Mouse (Mus musculus) forebrain, postnatal 0 days (tissue): ENCODE results near the gene Cdx2. TPM values are rescaled to one million over a fixed set of nuclear protein-coding genes. Genes with fewer than 3 reads are reported as not detected.

ENCODE experiments used
- ATAC-seq: fragments of 200-750 bp; cut with Nextera tagmentation; 2 replicates; pipeline ENCODE4 v1.8.0; 2017; ENCODE audit warnings: mild to moderate bottlenecking, moderate library complexity
- DNase-seq: peaks from one replicate; pipeline ENCODE4 v3.0.0-alpha.2; 2015
- H3K27ac ChIP-seq: fragments of 300-500 bp; sonication (generic); 2 replicates; pipeline ENCODE4 v1.5.1; 2014; ENCODE audit warnings: low read depth, mild to moderate bottlenecking, antibody characterized with exemption, low read length, moderate library complexity, mixed read lengths
- H3K27me3 ChIP-seq: fragments of 300-500 bp; sonication (generic); 2 replicates; pipeline ENCODE4 v1.6.1; 2014; ENCODE audit warnings: mild to moderate bottlenecking, low read length, mixed read lengths; ENCODE audit not compliant: insufficient read depth
- H3K36me3 ChIP-seq: fragments of 300-500 bp; sonication (generic); 2 replicates; pipeline ENCODE4 v1.6.1; 2014; ENCODE audit warnings: mild to moderate bottlenecking, moderate library complexity; ENCODE audit not compliant: insufficient read depth
- H3K4me1 ChIP-seq: fragments of 300-500 bp; sonication (generic); 2 replicates; pipeline ENCODE4 v1.6.1; 2014; ENCODE audit warnings: antibody characterized with exemption; ENCODE audit not compliant: insufficient read depth
- H3K4me2 ChIP-seq: fragments of 300-500 bp; sonication (generic); 2 replicates; pipeline ENCODE4 v1.6.1; 2014; ENCODE audit warnings: low read depth, mild to moderate bottlenecking, moderate library complexity
- H3K4me3 ChIP-seq: fragments of 300-500 bp; sonication (generic); 2 replicates; pipeline ENCODE4 v1.5.1; 2014; ENCODE audit warnings: low read depth, low read length, mixed read lengths
- H3K9ac ChIP-seq: fragments of 300-500 bp; sonication (generic); 2 replicates; pipeline ENCODE4 v1.6.1; 2014; ENCODE audit warnings: mild to moderate bottlenecking
- H3K9me3 ChIP-seq: fragments of 300-500 bp; sonication (generic); 2 replicates; pipeline ENCODE4 v1.6.1; 2016; ENCODE audit warnings: low read length
- CTCF ChIP-seq: sonication (generic); IDR thresholded peaks from 2 replicates; pipeline ENCODE4 v1.5.1; 2016; ENCODE audit warnings: antibody characterized with exemption, control low read depth, low read depth
- WGBS: fragments of 180-500 bp; shearing (Covaris S2); extraction: QIAGEN DNeasy Blood & Tissue Kit; methylation state at CpG from one replicate; pipeline ENCODE4 v1.1.7; 2014; 5-methylcytosine and 5-hydroxymethylcytosine counted together
- microRNA-seq, 2 experiments: library from miRNA; unstranded; fragments of <30 nt; microRNA quantifications; one replicate each; pipeline ENCODE4; 2016
- polyA plus RNA-seq: library from polyadenylated mRNA; unstranded; fragments of >200 nt; fragmentation: Nextera tagmentation; extraction: Ambion mirVana; gene quantifications from 2 replicates; pipeline ENCODE4 v1.2.1, GENCODE M21; 2015
- total RNA-seq: library from RNA; depleted of rRNA; stranded (reverse); fragments of >200 nt; gene quantifications from 2 replicates; pipeline ENCODE4 v1.2.3, GENCODE M21; 2014; rRNA removed

Cdx2 gene
- total and polyA plus RNA-seq, 2 experiments from 2014 or later, result not detected

DNA sequence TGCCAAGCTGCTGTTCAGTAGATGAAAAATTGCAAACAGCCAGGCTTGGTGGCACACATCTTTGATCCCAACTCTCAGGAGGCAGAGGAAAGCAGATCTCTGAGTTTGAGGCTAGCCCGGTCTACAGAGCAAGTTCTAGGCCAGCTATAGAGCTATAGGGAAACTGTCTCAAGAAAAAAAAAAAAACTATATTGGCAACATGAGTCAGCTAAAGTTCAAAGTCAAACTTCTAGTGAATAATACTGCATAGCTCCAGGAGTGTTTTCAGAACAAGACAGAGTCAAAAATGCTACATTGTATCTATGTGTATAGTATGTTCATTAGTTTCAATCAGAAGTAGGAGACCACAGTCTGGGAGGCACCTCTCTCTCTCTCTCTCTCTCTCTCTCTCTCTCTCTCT is 46.9 kb downstream of the Cdx2 start:
- Histone ChIP-seq H3K4me1 (no peaks in the 10 kb centered on the region), H3K27ac (no peak overlapping the region), H3K4me2 (no peak overlapping the region), H3K4me3 (no peak overlapping the region), H3K9me3 (no peaks in the 10 kb centered on the region), H3K9ac (no peak overlapping the region), H3K27me3 (peaks cover 14% of the 10 kb centered on the region), H3K36me3 (no peaks in the 10 kb centered on the region)
- TF ChIP-seq CTCF, result no peak
- 94% methylated on average over 1 of the region's 1 CpGs for WGBS
- DNase-seq (no peak), ATAC-seq (no peak)

Small RNAs within 50 kb of the gene (microRNA-seq; reads per million reads assigned to microRNA genes)
- 0 to 1.7 reads per million in 2 experiments for gene Mir7k

Other genes with a start within 250 kb of the Cdx2 start
- 10.0 and 14.4 TPM in 2 replicates for gene Lnx2, start 230.7 kb downstream of the Cdx2 start, total RNA-seq
- 5.6 and 6.5 TPM in 2 replicates for gene Lnx2, start 230.7 kb downstream of the Cdx2 start, polyA plus RNA-seq
- 92.1 and 126 TPM in 2 replicates for gene Polr1d, start 230.2 kb downstream of the Cdx2 start, total RNA-seq
- gene Polr1d, start 230.2 kb downstream of the Cdx2 start, polyA plus RNA-seq, result 114 and 141 TPM in 2 replicates
- gene Gsx1, start 118.6 kb downstream of the Cdx2 start, total RNA-seq, result 1.2 and 3.2 TPM in 2 replicates
- 1.2 and 1.4 TPM in 2 replicates for gene Gsx1, start 118.6 kb downstream of the Cdx2 start, polyA plus RNA-seq
- gene Pdx1, start 37.3 kb downstream of the Cdx2 start, total RNA-seq, result not detected in 2 replicates
- not detected in 2 replicates for gene Pdx1, start 37.3 kb downstream of the Cdx2 start, polyA plus RNA-seq
- not detected in 2 replicates for gene Urad, start 15.2 kb upstream of the Cdx2 start, total RNA-seq
- gene Urad, start 15.2 kb upstream of the Cdx2 start, polyA plus RNA-seq, result not detected in 2 replicates
- gene Flt3, start 93.2 kb upstream of the Cdx2 start, total RNA-seq, result 0.77 and 0.86 TPM in 2 replicates
- gene Flt3, start 93.2 kb upstream of the Cdx2 start, polyA plus RNA-seq, result 0.35 and 0.68 TPM in 2 replicates
- 50.5 and 68.0 TPM in 2 replicates for gene Pan3, start 122.9 kb upstream of the Cdx2 start, total RNA-seq
- gene Pan3, start 122.9 kb upstream of the Cdx2 start, polyA plus RNA-seq, result 39.0 and 52.6 TPM in 2 replicates